Mouse (Mus musculus) forebrain, embryonic 14.5 days (tissue): ENCODE results near the gene Clpsl2. TPM values are rescaled to one million over a fixed set of nuclear protein-coding genes. Genes with fewer than 3 reads are reported as not detected.

ENCODE experiments used
- ATAC-seq: fragments of 200-750 bp; cut with Nextera tagmentation; 2 replicates; pipeline ENCODE4 v1.8.0; 2017; ENCODE audit warnings: mild to moderate bottlenecking, moderate library complexity
- DNase-seq: peaks from one replicate; pipeline ENCODE4 v3.0.0-alpha.2; 2015; ENCODE audit warnings: low spot score
- H3K27ac ChIP-seq: fragments of 300-500 bp; sonication (generic); 2 replicates; pipeline ENCODE4 v1.5.1; 2014; ENCODE audit warnings: low read depth, mild to moderate bottlenecking, control low read depth, low read length, moderate library complexity
- H3K27me3 ChIP-seq: fragments of 300-500 bp; sonication (generic); replicated peaks from 2 replicates; pipeline ENCODE4 v1.6.1; 2014; ENCODE audit warnings: low read length, control low read depth, mixed read lengths; ENCODE audit not compliant: control insufficient read depth, insufficient read depth
- H3K36me3 ChIP-seq: fragments of 300-500 bp; sonication (generic); 2 replicates; pipeline ENCODE4 v1.6.1; 2014; ENCODE audit warnings: low read length, control low read depth; ENCODE audit not compliant: control insufficient read depth, insufficient read depth
- H3K4me1 ChIP-seq: fragments of 300-500 bp; sonication (generic); 2 replicates; pipeline ENCODE4 v1.6.1; 2014; ENCODE audit warnings: antibody characterized with exemption, low read length, control low read depth; ENCODE audit not compliant: control insufficient read depth, insufficient read depth
- H3K4me2 ChIP-seq: fragments of 300-500 bp; sonication (generic); 2 replicates; pipeline ENCODE4 v1.6.1; 2014; ENCODE audit warnings: mild to moderate bottlenecking, control low read depth, low read length
- H3K4me3 ChIP-seq: fragments of 300-500 bp; sonication (generic); 2 replicates; pipeline ENCODE4 v1.5.1; 2014; ENCODE audit warnings: low read depth, low read length, control low read depth
- H3K9ac ChIP-seq: fragments of 300-500 bp; sonication (generic); 2 replicates; pipeline ENCODE4 v1.6.1; 2014; ENCODE audit warnings: mild to moderate bottlenecking, low read length, control low read depth, moderate library complexity
- H3K9me3 ChIP-seq: fragments of 300-500 bp; sonication (generic); replicated peaks from 2 replicates; pipeline ENCODE4 v1.6.1; 2016; ENCODE audit warnings: low read length, control low read depth, mixed read lengths; ENCODE audit not compliant: control insufficient read depth
- WGBS: fragments of 180-500 bp; shearing (Covaris S2); extraction: QIAGEN DNeasy Blood & Tissue Kit; methylation state at CpG from one replicate; pipeline ENCODE4 v1.1.7; 2014; 5-methylcytosine and 5-hydroxymethylcytosine counted together
- polyA plus RNA-seq: library from polyadenylated mRNA; unstranded; fragments of >200 nt; fragmentation: Nextera tagmentation; extraction: Ambion mirVana; gene quantifications from 2 replicates; pipeline ENCODE4 v1.2.1, GENCODE M21; 2014

Gene Clpsl2
- polyA plus RNA-seq, 1 experiment from 2014 or later, result not detected

DNA sequence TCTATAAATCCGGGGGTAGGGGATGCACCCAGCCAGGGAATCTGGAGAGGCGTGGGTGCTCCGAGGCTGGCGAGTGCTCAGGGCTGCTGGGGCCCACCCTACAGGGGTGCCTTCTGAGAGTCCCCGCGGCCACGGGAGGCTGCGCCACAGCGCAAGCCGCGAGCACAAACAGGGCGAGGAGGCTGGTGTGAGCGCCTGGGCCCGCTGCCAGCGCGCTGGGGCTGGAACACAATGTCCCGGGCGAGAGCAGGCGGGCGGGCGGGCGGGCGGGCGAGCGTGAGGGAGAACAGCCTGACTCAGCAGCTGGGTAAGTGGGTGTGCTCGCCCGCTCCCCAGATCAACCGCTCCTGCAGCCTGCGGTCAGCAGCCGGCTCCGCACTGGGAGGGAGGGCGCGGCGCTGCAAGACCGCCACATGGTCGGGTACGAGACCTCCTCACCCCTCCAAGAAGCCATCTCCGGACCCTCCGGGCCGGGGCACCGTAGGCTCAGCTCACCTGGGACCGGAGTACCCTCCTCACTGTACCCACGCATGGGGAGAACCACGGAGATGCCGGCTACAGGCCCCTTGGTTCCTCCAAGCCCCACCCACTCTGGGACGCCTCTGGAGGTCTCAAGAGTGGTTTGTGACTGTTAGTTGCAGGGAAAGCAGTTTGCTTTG, 31.1 kb upstream of the Clpsl2 start:
- peak; percentile 76 for ATAC-seq
- H3K27me3 ChIP-seq, result 0 out of 2 replicates have a peak, but pooled peaks cover 5% of the 10 kb centered on the region

GRCm38 (mm10) chr17:28518615-28519071, 30.6 kb upstream of the Clpsl2 start:
- peak overlapping the region; percentile 74; the same call in 1 of the 2 replicates for H3K9ac ChIP-seq
- no peak for ATAC-seq
- WGBS, result 13% methylated on average over 8 of the region's 8 CpGs
- peak overlapping the region; percentile 89 for H3K4me2 ChIP-seq
- H3K4me3 ChIP-seq, result peak overlapping the region; percentile 42
- H3K9me3 ChIP-seq, result no peaks in the 10 kb centered on the region
- DNase-seq, result no peak
- no peaks in the 10 kb centered on the region for H3K36me3 ChIP-seq
- 0 out of 2 replicates have a peak, but pooled peaks cover 5% of the 10 kb centered on the region for H3K27me3 ChIP-seq
- no peak overlapping the region for H3K27ac ChIP-seq
- H3K4me1 ChIP-seq, result peaks cover 15% of the 10 kb centered on the region

More for the DNA sequence above, 31.1 kb upstream of the Clpsl2 start:
- H3K4me3 ChIP-seq, result peak overlapping the region; percentile 42
- H3K36me3 ChIP-seq, result no peaks in the 10 kb centered on the region
- no peaks in the 10 kb centered on the region for H3K9me3 ChIP-seq
- peak; percentile 89 for DNase-seq
- H3K4me2 ChIP-seq, result peak overlapping the region; percentile 89
- under 1% methylated on average over 40 of the region's 46 CpGs for WGBS
- peak overlapping the region; percentile 74 for H3K9ac ChIP-seq
- peaks cover 13% of the 10 kb centered on the region for H3K4me1 ChIP-seq
- H3K27ac ChIP-seq, result peak overlapping the region; percentile 72

DNA sequence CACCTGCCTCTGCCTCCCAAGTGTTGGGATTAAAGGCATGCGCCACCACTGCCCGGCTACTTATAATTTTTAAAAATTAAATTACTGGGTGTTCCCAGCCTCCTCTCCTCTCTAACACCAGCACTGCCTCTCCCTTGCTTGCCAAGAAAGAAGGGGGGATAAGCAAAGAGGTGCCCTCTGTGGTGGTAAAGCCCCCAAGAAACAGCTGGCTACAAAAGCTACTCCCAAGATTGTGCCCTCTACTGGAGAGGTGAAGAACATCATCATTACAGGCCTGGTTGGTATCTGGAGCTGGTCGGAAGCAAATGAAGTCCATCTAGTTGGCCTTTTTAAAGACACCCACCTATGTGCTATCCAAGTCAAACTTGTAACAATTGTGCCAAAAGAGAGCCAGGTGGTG, 29.4 kb upstream of the Clpsl2 start:
- Histone ChIP-seq H3K9ac (no peak overlapping the region), H3K27me3 (0 out of 2 replicates have a peak, but pooled peaks cover 5% of the 10 kb centered on the region), H3K4me3 (no peak overlapping the region), H3K4me1 (peaks cover 15% of the 10 kb centered on the region), H3K27ac (no peak overlapping the region), H3K36me3 (no peaks in the 10 kb centered on the region), H3K4me2 (no peak overlapping the region), H3K9me3 (no peaks in the 10 kb centered on the region)
- 90% methylated on average over 3 of the region's 3 CpGs for WGBS
- DNase-seq (no peak), ATAC-seq (no peak)

DNA sequence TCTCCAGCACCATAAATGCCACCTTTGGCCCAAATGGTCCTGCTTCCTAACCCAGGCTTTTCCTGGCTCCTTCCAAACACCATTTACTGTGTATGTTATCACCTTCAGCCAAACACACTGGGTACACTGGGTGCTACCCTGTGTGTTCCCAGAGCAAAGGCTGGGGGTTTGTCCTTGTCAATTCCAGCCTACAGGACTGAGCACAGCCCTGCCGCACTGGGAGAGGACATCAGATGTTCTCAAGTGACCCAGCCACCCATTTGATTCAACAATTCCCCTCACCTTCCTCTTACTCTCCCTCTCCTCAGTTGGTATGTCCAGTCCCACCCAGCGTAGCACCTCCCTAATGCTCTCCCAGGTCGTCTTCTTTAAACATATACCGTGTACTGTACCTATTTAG, 28.6 kb upstream of the Clpsl2 start:
- ATAC-seq, result no peak
- peaks cover 15% of the 10 kb centered on the region for H3K4me1 ChIP-seq

DNA sequence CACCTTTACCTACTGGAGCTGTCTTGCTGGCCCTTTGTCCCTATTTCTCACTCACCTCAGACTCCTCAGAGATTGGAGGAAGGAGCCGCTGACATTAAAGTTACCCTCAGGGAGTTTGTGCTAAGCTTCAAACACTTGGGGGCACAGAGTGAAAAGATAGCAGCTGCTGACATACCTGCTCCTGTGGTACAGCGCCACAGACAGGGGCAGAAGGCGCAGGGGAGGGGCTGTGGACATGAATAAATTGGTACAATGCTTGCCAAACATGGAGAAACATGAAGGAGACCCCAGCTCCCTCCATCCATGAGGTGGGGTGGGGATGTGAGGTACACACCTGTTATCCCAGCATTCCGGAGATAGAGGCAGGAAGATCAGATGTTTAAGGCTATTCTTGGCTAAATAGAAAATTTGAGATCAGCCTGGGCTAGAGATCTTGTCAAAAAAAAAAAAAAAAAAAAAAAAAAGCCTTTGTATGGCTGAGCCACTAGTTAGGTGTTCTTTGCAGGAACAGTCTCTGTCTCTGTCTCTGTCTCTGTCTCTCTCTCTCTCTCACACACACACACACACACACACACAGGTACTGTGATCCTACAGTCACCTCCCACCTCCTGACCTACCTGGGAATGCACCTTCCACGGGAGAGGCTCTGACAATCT, 28.0 kb upstream of the Clpsl2 start:
- DNase-seq (no peak), ATAC-seq (no peak)
- no peak overlapping the region for H3K4me3 ChIP-seq
- H3K36me3 ChIP-seq, result no peaks in the 10 kb centered on the region
- 53% methylated on average over 5 of the region's 5 CpGs for WGBS
- no peaks in the 10 kb centered on the region for H3K9me3 ChIP-seq
- 0 out of 2 replicates have a peak, but pooled peaks cover 5% of the 10 kb centered on the region for H3K27me3 ChIP-seq
- H3K27ac ChIP-seq, result no peak overlapping the region
- no peak overlapping the region for H3K4me2 ChIP-seq
- H3K4me1 ChIP-seq, result peaks cover 15% of the 10 kb centered on the region
- no peak overlapping the region for H3K9ac ChIP-seq

More for the DNA sequence above, 28.6 kb upstream of the Clpsl2 start:
- WGBS, result 82% methylated on average over 4 of the region's 4 CpGs
- Histone ChIP-seq H3K4me3 (no peak overlapping the region), H3K9ac (no peak overlapping the region), H3K4me2 (no peak overlapping the region), H3K9me3 (no peaks in the 10 kb centered on the region), H3K36me3 (no peaks in the 10 kb centered on the region), H3K27me3 (0 out of 2 replicates have a peak, but pooled peaks cover 5% of the 10 kb centered on the region), H3K27ac (no peak overlapping the region)
- no peak for DNase-seq

GRCm38 (mm10) chr17:28521920-28522319, 27.3 kb upstream of the Clpsl2 start:
- Histone ChIP-seq H3K9ac (no peak overlapping the region), H3K27me3 (0 out of 2 replicates have a peak, but pooled peaks cover 5% of the 10 kb centered on the region), H3K4me1 (peaks cover 15% of the 10 kb centered on the region), H3K4me2 (peak overlapping the region; percentile 92), H3K36me3 (no peaks in the 10 kb centered on the region), H3K9me3 (no peaks in the 10 kb centered on the region), H3K27ac (no peak overlapping the region; the same call in 1 of the 2 replicates), H3K4me3 (peak overlapping the region; percentile 74; the same call in 1 of the 2 replicates)
- DNase-seq (no peak), ATAC-seq (no peak)
- 31% methylated on average over 6 of the region's 6 CpGs for WGBS

GRCm38 (mm10) chr17:28522623-28523354, 26.4 kb upstream of the Clpsl2 start:
- H3K9me3 ChIP-seq, result no peaks in the 10 kb centered on the region
- H3K27me3 ChIP-seq, result 0 out of 2 replicates have a peak, but pooled peaks cover 5% of the 10 kb centered on the region
- peak overlapping the region; percentile 74 for H3K4me3 ChIP-seq
- H3K4me1 ChIP-seq, result peaks cover 11% of the 10 kb centered on the region
- peak overlapping the region; percentile 92 for H3K4me2 ChIP-seq
- DNase-seq (peak; percentile 95), ATAC-seq (peak; percentile 84)
- H3K36me3 ChIP-seq, result no peaks in the 10 kb centered on the region
- H3K9ac ChIP-seq, result peak overlapping the region; percentile 86
- H3K27ac ChIP-seq, result peak overlapping the region; percentile 88
- under 1% methylated on average over 52 of the region's 66 CpGs for WGBS

DNA sequence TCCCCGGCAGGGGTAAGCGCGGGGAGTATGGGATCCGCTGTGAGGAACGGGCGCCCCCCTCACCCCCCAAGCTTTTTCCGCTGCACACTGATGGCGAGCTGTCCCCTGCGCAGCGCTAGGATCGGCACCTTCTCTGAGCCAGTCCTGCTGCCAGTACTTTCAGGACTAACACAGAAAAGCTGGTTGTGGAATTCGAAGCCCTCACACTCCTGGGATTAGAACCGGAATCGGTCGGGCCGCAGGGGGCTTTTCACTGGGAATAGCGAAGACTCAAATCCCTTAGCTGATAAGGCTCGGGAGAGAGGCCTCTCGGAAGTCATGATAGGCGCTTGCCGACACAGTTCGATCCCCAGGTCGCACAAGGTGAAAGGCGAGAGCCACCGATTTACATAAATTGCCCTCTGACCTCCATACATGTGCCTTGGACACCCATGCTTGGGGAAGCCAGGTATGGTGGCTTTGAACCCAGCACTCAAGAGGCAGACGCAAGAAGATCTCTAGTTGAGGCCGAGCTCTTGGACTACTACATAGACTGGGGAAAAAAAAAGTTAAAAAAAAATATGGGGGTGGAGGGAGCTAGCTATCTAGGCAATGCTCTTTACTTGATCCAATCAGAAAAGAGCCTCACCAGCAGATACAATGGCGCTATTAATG, 25.7 kb upstream of the Clpsl2 start:
- H3K4me3 ChIP-seq, result peak overlapping the region; percentile 74
- H3K27ac ChIP-seq, result peak overlapping the region; percentile 88; the same call in 1 of the 2 replicates
- no peaks in the 10 kb centered on the region for H3K36me3 ChIP-seq
- H3K4me1 ChIP-seq, result peaks cover 6% of the 10 kb centered on the region
- DNase-seq (no peak), ATAC-seq (no peak; the same call in 1 of the 2 replicates)
- H3K9me3 ChIP-seq, result no peaks in the 10 kb centered on the region
- 0 out of 2 replicates have a peak, but pooled peaks cover 5% of the 10 kb centered on the region for H3K27me3 ChIP-seq
- peak overlapping the region; percentile 92 for H3K4me2 ChIP-seq
- whole genome bisulfite sequencing, result 8% methylated on average over 28 of the region's 28 CpGs
- H3K9ac ChIP-seq, result peak overlapping the region; percentile 86
